Mouse (Mus musculus) liver, adult 2 months (tissue): Measurements from ENCODE around the gene Col23a1.

Source experiments
- CTCF ChIP-seq: fragments of 200-500 bp; IDR thresholded peaks from 2 replicates; pipeline ENCODE4 v1.5.1; 2011; ENCODE audit warnings: low read depth, low read length, control low read depth
- POLR2A ChIP-seq: fragments of 200-500 bp; IDR thresholded peaks from 2 replicates; pipeline ENCODE4 v1.6.1; 2011; ENCODE audit warnings: low read length, control low read depth; ENCODE audit not compliant: insufficient read depth; ENCODE audit errors: extremely low read depth

GRCm38 (mm10) chr11:51410771-51411170 is 121.1 kb downstream of the Col23a1 start:
- TF ChIP-seq POLR2A = no peak
- no peak for TF ChIP-seq CTCF
